Mouse (Mus musculus) embryonic facial prominence, embryonic 15.5 days (tissue): ENCODE measurements around the gene Sv2c. TPM values are rescaled to one million over a fixed set of nuclear protein-coding genes. Genes with fewer than 3 reads are reported as not detected.
"Not testable (repeated sequence)": the region's sequence is repeated elsewhere in the genome, so short reads cannot be mapped to it uniquely, and the experiment has no call there.

Experiments
- ATAC-seq: fragments of 200-750 bp; cut with Nextera tagmentation; 2 replicates; pipeline ENCODE4 v1.8.0; 2017; ENCODE audit warnings: low read depth, moderate TSS enrichment; ENCODE audit not compliant: insufficient number of reproducible peaks, low FRiP score, low TSS enrichment
- H3K27ac ChIP-seq: fragments of 300-500 bp; sonication (generic); replicated peaks from 2 replicates; pipeline ENCODE4 v1.5.1; 2015; ENCODE audit warnings: mild to moderate bottlenecking, inconsistent platforms
- H3K27me3 ChIP-seq: fragments of 300-500 bp; sonication (generic); 2 replicates; pipeline ENCODE4 v1.6.1; 2015; ENCODE audit warnings: inconsistent platforms
- H3K36me3 ChIP-seq: fragments of 300-500 bp; sonication (generic); 2 replicates; pipeline ENCODE4 v1.6.1; 2015; ENCODE audit warnings: mild to moderate bottlenecking, inconsistent platforms
- H3K4me1 ChIP-seq: fragments of 300-500 bp; sonication (generic); 2 replicates; pipeline ENCODE4 v1.6.1; 2015; ENCODE audit warnings: inconsistent platforms
- H3K4me2 ChIP-seq: fragments of 300-500 bp; sonication (generic); replicated peaks from 2 replicates; pipeline ENCODE4 v1.6.1; 2015; ENCODE audit warnings: mild to moderate bottlenecking, inconsistent platforms
- H3K4me3 ChIP-seq: fragments of 300-500 bp; sonication (generic); replicated peaks from 2 replicates; pipeline ENCODE4 v1.5.1; 2015; ENCODE audit warnings: mild to moderate bottlenecking, inconsistent platforms
- H3K9ac ChIP-seq: fragments of 300-500 bp; sonication (generic); 2 replicates; pipeline ENCODE4 v1.6.1; 2015; ENCODE audit warnings: inconsistent platforms
- H3K9me3 ChIP-seq: fragments of 300-500 bp; sonication (generic); replicated peaks from 2 replicates; pipeline ENCODE4 v1.6.1; 2016; ENCODE audit warnings: inconsistent platforms
- WGBS: fragments of 180-500 bp; shearing (Covaris S2); methylation state at CpG from one replicate; pipeline ENCODE4 v1.1.7; 2015; 5-methylcytosine and 5-hydroxymethylcytosine counted together
- polyA plus RNA-seq: library from polyadenylated mRNA; unstranded; fragments of >200 nt; fragmentation: Nextera tagmentation; extraction: Ambion mirVana; gene quantifications from 2 replicates; pipeline ENCODE4 v1.2.1, GENCODE M21; 2015

Gene Sv2c
- polyA plus RNA-seq, 1 experiment from 2014 or later, result 2.0 TPM

DNA sequence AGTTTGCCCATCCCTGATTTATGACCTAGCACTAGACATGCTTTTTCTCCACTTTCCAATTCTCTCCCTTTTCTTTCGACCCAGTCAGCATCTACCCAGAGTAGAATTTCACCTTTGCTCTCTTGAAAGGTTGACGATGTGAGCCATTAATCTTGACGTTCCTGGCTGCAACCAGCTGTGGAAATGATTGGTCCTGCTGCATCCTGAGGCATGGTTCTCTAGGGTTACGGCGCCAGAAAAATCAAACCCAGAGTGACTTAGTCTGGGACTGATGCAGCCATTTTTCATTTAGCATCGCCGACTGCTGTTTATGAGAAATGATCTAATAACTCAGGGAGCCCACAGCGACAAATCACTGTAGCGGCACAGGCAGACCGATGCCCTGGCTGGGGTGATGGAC, 133.0 kb downstream of the Sv2c start:
- Histone ChIP-seq H3K27me3 (no peaks in the 10 kb centered on the region), H3K4me3 (no peak overlapping the region), H3K36me3 (no peaks in the 10 kb centered on the region), H3K4me2 (no peak overlapping the region), H3K4me1 (0 out of 2 replicates have a peak, but pooled peaks cover 4% of the 10 kb centered on the region), H3K9ac (no peak overlapping the region), H3K27ac (no peak overlapping the region), H3K9me3 (no peaks in the 10 kb centered on the region)
- 50% methylated on average over 10 of the region's 10 CpGs for WGBS
- no peak for ATAC-seq

DNA sequence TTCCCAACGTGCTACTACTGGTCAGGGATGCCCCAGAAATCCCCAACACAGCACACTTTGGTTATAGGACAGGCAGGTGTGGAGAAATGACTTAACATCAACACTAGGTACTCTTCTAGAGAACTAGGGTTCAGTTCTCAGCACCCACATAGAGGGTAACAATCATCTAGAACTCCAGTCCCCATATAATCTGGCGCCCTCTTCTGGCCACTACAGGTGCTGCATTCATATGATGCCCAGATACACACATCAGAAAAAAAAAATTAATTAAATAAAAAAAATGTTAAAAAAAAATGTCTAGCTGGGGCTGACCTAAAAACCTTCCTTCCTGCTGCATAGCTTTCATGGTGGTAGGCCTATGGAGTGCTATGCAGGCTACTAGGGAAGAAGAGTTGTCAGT, 135.1 kb downstream of the Sv2c start:
- ATAC-seq, result no peak
- no peak overlapping the region for H3K4me2 ChIP-seq
- no peak overlapping the region for H3K27ac ChIP-seq
- H3K36me3 ChIP-seq, result no peaks in the 10 kb centered on the region
- WGBS, result 47% methylated on average over 2 of the region's 2 CpGs
- no peak overlapping the region for H3K4me3 ChIP-seq
- H3K27me3 ChIP-seq, result no peaks in the 10 kb centered on the region
- no peak overlapping the region for H3K9ac ChIP-seq
- H3K9me3 ChIP-seq, result no peaks in the 10 kb centered on the region
- H3K4me1 ChIP-seq, result 0 out of 2 replicates have a peak, but pooled peaks cover 4% of the 10 kb centered on the region

DNA sequence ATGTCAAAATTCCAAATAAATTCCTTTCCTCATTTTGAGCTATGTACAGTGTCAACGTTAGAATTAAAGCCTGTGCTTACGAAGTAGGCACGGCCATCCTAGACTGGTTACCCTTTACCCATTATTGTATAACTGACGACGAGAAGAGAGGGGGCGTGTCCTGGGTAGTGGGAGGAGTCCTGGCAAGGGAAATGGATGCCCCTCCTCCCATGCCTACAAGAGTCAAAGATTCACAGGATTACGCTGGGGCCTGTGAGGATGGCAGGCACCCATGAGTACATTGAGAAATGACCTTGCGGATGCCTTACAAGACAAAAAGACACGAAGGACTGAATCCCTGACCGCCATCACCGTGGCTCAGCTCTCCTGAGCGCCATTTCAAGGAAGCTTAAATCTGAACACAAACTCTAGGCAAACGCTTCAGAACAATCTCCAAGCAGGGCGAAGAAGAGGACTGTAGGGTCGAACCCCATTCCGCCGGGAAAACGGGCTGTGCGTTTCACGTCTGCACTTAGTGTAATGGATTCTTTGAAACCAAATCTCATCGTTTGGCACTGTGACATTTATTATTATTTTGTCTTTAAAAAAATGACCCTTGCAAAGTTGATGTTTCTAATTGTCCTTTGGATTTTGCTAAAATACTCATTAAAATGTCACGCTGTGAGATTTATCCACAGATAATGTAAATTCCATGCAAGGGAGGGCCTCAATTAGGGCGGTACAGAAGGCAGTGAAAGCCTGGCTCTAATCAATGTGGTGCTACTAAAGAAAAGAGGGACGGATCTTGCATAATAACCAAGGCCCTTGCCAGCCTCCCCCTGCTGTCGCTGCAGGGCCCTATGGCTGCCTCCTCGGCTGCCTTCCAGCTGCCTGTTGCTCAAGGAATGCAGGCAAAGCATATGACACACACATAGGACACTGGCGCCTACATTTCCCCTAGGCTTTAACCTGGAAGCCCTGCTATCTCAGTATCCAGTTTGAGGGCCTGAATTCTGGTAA, 137.4 kb downstream of the Sv2c start:
- no peak overlapping the region for H3K9ac ChIP-seq
- H3K9me3 ChIP-seq, result no peaks in the 10 kb centered on the region
- no peaks in the 10 kb centered on the region for H3K27me3 ChIP-seq
- H3K4me1 ChIP-seq, result 0 out of 2 replicates have a peak, but pooled peaks cover 4% of the 10 kb centered on the region
- no peak overlapping the region for H3K27ac ChIP-seq
- ATAC-seq, result no peak
- no peak overlapping the region for H3K4me3 ChIP-seq
- H3K4me2 ChIP-seq, result no peak overlapping the region
- H3K36me3 ChIP-seq, result no peaks in the 10 kb centered on the region
- 60% methylated on average over 27 of the region's 27 CpGs for WGBS

DNA sequence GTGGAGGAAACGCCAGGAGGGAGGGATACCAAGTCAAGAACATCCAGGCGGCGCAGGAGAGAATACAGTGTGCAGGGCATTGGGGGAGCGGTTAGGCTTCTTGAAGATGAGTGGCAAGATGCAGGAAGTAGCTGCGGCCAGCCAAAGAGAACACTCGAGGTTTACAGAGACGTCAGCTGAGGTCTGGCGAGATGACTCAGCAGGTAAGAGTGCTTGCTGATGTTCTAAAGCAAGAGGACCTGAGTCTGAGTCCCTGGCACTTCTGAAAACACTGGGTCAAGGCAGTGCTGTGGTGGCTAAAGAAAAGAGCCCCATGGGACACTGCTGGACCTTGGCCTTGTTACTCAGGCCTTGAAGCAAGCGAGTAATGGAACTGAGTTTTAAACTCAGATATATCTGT, 144.2 kb downstream of the Sv2c start:
- H3K4me3 ChIP-seq, result no peak overlapping the region
- no peaks in the 10 kb centered on the region for H3K4me1 ChIP-seq
- 83% methylated on average over 9 of the region's 9 CpGs for WGBS
- no peak overlapping the region for H3K4me2 ChIP-seq
- H3K36me3 ChIP-seq, result no peaks in the 10 kb centered on the region
- H3K9ac ChIP-seq, result no peak overlapping the region
- H3K27ac ChIP-seq, result no peak overlapping the region
- no peaks in the 10 kb centered on the region for H3K27me3 ChIP-seq
- ATAC-seq, result no peak
- no peaks in the 10 kb centered on the region for H3K9me3 ChIP-seq

DNA sequence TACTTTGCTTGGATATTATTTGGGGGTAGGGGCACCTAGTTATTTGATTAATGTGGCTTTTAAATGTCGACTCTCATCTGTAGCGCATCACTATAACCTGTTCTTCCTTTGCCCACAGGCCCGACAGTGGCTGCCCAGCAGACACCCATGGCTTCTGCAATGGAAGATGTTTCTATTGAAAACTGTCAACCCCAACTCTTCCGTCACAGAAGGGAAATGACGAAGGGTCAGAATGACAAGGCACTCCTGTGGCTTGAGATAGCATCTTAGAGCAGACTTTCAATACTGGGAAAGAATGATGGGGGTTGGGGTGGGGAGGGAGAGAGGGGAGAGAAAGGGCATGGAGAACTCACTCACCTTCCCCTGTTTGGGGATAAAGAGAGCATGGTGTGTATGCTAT, 145.2 kb downstream of the Sv2c start:
- Histone ChIP-seq H3K4me2 (no peak overlapping the region), H3K9ac (no peak overlapping the region), H3K9me3 (no peaks in the 10 kb centered on the region), H3K4me1 (no peaks in the 10 kb centered on the region), H3K4me3 (no peak overlapping the region), H3K27me3 (no peaks in the 10 kb centered on the region), H3K27ac (no peak overlapping the region), H3K36me3 (no peaks in the 10 kb centered on the region)
- 82% methylated on average over 5 of the region's 5 CpGs for WGBS
- ATAC-seq, result no peak

DNA sequence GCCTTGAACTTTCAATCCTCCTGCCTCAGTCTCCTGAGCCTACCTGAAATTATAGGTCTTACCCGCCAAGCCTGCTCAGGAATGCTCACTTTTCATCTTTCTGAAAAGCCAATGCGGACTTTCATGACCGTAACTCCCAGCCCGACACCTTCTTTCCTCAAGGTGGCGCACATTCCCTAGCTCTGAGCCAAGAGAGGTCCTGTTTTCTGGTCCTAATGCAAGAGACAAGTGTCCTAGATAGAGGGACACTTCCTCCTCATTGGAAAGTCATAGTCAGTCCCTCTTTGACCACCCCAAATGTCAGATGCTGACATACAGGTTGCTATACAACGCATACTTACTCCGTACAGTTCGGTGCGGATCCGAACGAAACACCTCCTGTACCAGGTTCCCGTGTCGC, 146.0 kb downstream of the Sv2c start:
- Histone ChIP-seq H3K36me3 (no peaks in the 10 kb centered on the region), H3K9me3 (no peaks in the 10 kb centered on the region), H3K27me3 (no peaks in the 10 kb centered on the region), H3K4me2 (no peak overlapping the region), H3K27ac (no peak overlapping the region), H3K4me3 (no peak overlapping the region), H3K9ac (no peak overlapping the region), H3K4me1 (no peaks in the 10 kb centered on the region)
- 71% methylated on average over 13 of the region's 13 CpGs for WGBS
- ATAC-seq, result no peak

DNA sequence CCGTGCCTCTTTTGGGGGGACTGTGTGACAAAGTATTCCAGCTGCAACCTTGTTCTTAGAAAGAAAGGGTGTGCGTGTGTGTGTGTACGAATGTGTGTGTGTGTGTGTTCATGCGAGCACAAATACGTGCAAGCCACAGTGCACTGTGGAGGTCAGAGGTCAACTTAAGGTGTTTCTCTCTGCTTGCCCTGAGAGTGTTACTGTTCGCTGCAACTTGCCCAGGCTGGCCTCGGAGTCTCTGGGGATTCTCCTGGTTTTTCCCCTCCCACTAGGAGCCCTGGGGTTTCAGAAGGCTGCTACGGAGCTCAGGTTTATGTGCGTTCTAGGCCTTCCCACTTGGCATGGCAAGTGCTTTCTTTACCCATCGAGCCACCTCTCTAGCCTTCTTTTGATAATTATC, 157.2 kb downstream of the Sv2c start:
- WGBS, result 72% methylated on average over 10 of the region's 10 CpGs
- Histone ChIP-seq H3K4me3 (no peak overlapping the region), H3K27me3 (no peaks in the 10 kb centered on the region), H3K4me2 (no peak overlapping the region), H3K27ac (no peak overlapping the region), H3K9ac (no peak overlapping the region), H3K36me3 (no peaks in the 10 kb centered on the region), H3K9me3 (no peaks in the 10 kb centered on the region), H3K4me1 (no peaks in the 10 kb centered on the region)
- ATAC-seq, result no peak

DNA sequence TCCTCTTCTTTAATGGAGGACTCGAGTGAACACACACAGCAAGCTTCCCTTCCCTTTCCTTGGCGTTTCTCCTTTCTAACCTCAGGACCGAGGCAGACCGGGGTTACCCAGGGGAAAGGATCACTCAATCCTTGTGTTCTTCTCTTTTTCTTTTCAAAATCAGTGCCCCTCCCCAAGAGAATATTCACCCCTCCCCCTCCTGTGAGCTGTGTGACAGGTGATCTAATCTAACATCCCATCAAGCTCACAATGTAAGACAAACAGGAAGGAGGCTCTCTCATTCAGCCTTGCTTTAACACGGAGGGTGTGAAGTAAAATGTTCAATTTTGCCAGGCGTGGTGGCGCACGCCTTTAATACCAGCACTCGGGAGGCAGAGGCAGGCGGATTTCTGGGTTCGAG, 158.3 kb downstream of the Sv2c start:
- H3K4me3 ChIP-seq, result no peak overlapping the region
- H3K27me3 ChIP-seq, result no peaks in the 10 kb centered on the region
- 89% methylated on average over 11 of the region's 11 CpGs for WGBS
- H3K4me1 ChIP-seq, result no peaks in the 10 kb centered on the region
- H3K27ac ChIP-seq, result no peak overlapping the region
- H3K9me3 ChIP-seq, result no peaks in the 10 kb centered on the region
- no peak overlapping the region for H3K9ac ChIP-seq
- no peak for ATAC-seq
- H3K36me3 ChIP-seq, result no peaks in the 10 kb centered on the region
- H3K4me2 ChIP-seq, result no peak overlapping the region

DNA sequence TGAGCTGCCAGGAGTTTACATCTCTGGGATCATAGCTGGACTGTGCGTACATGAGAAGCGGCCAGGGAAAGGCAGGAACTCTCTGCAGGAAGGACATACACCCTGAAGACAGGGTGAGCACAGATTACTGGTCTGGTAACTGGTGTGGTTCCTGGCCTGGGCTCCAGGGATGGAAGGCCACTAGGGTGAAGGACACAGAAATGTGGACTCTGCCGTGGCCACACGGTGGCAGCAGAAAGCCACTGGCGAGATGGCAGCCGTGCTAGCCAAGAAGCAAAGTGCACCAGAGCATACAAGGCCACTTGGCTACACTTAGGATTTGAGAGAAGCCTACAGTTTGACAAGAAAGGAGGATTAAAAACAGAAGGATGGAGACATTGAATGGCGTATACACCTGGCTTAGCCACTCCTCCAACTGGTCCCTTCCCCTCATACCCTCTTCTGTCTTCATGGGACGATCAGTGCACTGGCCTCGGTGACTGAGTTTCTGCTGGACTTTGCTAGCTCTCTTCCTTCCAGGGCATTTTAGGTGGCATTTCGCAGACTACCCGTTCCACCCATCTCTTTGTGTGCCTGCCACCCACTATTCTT, 158.9 kb downstream of the Sv2c start:
- 56% methylated on average over 11 of the region's 11 CpGs for WGBS
- H3K4me3 ChIP-seq, result no peak overlapping the region
- no peaks in the 10 kb centered on the region for H3K36me3 ChIP-seq
- H3K4me2 ChIP-seq, result no peak overlapping the region
- H3K9me3 ChIP-seq, result no peaks in the 10 kb centered on the region
- H3K27me3 ChIP-seq, result no peaks in the 10 kb centered on the region
- no peak overlapping the region for H3K27ac ChIP-seq
- no peaks in the 10 kb centered on the region for H3K4me1 ChIP-seq
- ATAC-seq, result no peak; the same call in 1 of the 2 replicates
- H3K9ac ChIP-seq, result no peak overlapping the region

DNA sequence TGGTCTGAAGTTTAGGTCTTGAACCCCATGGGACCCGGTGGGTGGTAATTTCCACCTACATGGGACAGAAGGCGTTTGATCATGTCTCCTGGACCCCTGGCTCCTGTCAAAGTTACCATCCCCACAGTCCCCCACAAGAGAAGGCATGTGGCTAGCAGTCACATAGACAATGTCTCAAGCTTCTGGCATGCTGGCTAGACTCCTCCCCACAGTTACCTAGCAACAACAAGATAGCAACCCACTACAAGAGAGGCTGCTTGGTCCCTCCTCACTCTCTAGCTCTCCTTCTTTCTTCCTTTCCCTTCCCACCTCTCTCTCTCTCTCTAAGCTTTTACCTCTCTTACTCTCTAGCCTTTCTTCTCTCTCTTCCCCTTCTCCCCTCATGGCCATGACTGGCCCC, 164.3 kb downstream of the Sv2c start:
- not testable (repeated sequence) for H3K27ac ChIP-seq, H3K9me3 ChIP-seq, H3K27me3 ChIP-seq, H3K36me3 ChIP-seq, H3K9ac ChIP-seq, H3K4me3 ChIP-seq, ATAC-seq, H3K4me2 ChIP-seq
- peaks cover 30% of the 10 kb centered on the region for H3K4me1 ChIP-seq
- 87% methylated on average over 2 of the region's 2 CpGs for WGBS

DNA sequence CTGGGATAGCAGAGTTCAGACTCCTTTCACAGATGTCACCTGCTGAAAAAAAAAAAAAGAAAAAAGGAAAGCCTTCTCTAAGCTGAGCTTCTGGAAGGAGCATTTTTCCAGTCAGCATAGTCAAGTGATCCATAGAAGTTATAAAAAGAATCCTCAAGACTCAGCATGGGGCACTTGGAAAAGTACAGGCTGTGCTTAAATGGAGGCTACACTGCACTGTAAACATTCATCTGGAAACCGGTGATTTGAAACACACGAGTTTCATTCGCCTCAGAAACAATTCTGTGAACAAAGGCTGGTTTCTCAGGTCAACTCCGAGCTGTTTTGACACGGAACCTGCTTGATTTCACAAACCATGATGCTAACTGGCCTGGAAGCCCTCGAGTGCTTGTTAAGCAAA, 165.6 kb downstream of the Sv2c start:
- Histone ChIP-seq H3K9me3 (no peaks in the 10 kb centered on the region), H3K27ac (peak overlapping the region; percentile 74), H3K4me2 (no peak overlapping the region), H3K4me3 (no peak overlapping the region), H3K9ac (no peak overlapping the region), H3K27me3 (no peaks in the 10 kb centered on the region), H3K4me1 (peaks cover 30% of the 10 kb centered on the region), H3K36me3 (no peaks in the 10 kb centered on the region)
- no peak for ATAC-seq
- 44% methylated on average over 6 of the region's 6 CpGs for WGBS
